Mouse (Mus musculus) spleen, adult 10 weeks (tissue): ENCODE results near the gene Olfr577. TPM values are rescaled to one million over a fixed set of nuclear protein-coding genes. Genes with fewer than 3 reads are reported as not detected.

Experiments
- polyA plus RNA-seq: library from polyadenylated mRNA; stranded (reverse); fragments of 350-450 nt; fragmentation: Illumina TruSeq; extraction: RNeasy Lipid Tissue Mini Kit (QIAGEN cat#74804); gene quantifications from one replicate; pipeline ENCODE4 v1.2.3, GENCODE M21; 2015; ENCODE audit warnings: low replicate concordance; ENCODE audit not compliant: insufficient read depth

The Olfr577 gene
- not detected for polyA plus RNA-seq

GRCm38 (mm10) chr7:102975843-102976242 lies at the start of gene Olfr577:
Gene Olfr577 (minus strand): TSS chr7:102975943.

GRCm38 (mm10) chr7:102989224-102989623 lies 13.5 kb upstream of the Olfr577 start, which contains the start of gene Olfr578:
Gene Olfr578 (minus strand): TSS chr7:102989324.

GRCm38 (mm10) chr7:102962360-102962759 lies 13.4 kb downstream of the Olfr577 start, which contains the start of gene Olfr576:
Gene Olfr576 (plus strand): TSS chr7:102962660.

GRCm38 (mm10) chr7:102958593-102958992 lies 17.1 kb downstream of the Olfr577 start, which contains the start of gene Olfr575:
Gene Olfr575 (minus strand): TSS chr7:102958775.

GRCm38 (mm10) chr7:102948167-102948566 lies 27.6 kb downstream of the Olfr577 start, which contains the start of gene Olfr574:
Gene Olfr574 (plus strand): TSS chr7:102948467.

GRCm38 (mm10) chr7:102942475-102942874 lies 33.3 kb downstream of the Olfr577 start, which contains the start of gene Olfr573-ps1:
Gene Olfr573-ps1 (minus strand): TSS chr7:102942575.

GRCm38 (mm10) chr7:102924109-102924508 lies 51.6 kb downstream of the Olfr577 start, which contains the start of gene Olfr572:
Gene Olfr572 (plus strand): TSS chr7:102924409.

Other genes starting within 250 kb of the Olfr577 start
- gene Olfr559, start 248.5 kb downstream of the Olfr577 start, polyA plus RNA-seq, result not detected
- gene Olfr560, start 216.6 kb downstream of the Olfr577 start, polyA plus RNA-seq, result not detected
- 0.35 TPM for gene Olfr78, start 216.5 kb downstream of the Olfr577 start, polyA plus RNA-seq
- gene Olfr561, start 204.7 kb downstream of the Olfr577 start, polyA plus RNA-seq, result not detected
- not detected for gene Olfr564, start 172.5 kb downstream of the Olfr577 start, polyA plus RNA-seq
- gene Olfr566, start 117.2 kb downstream of the Olfr577 start, polyA plus RNA-seq, result not detected
- gene Olfr568, start 98.8 kb downstream of the Olfr577 start, polyA plus RNA-seq, result not detected
- gene Olfr569, start 85.1 kb downstream of the Olfr577 start, polyA plus RNA-seq, result not detected
- not detected for gene Olfr570, start 81.4 kb downstream of the Olfr577 start, polyA plus RNA-seq
- not detected for gene Olfr571, start 58.4 kb downstream of the Olfr577 start, polyA plus RNA-seq
- not detected for gene Olfr572, start 51.5 kb downstream of the Olfr577 start, polyA plus RNA-seq
- gene Olfr573-ps1, start 33.4 kb downstream of the Olfr577 start, polyA plus RNA-seq, result not detected
- not detected for gene Olfr574, start 27.5 kb downstream of the Olfr577 start, polyA plus RNA-seq
- gene Olfr575, start 17.2 kb downstream of the Olfr577 start, polyA plus RNA-seq, result not detected
- not detected for gene Olfr576, start 13.3 kb downstream of the Olfr577 start, polyA plus RNA-seq
- not detected for gene Olfr578, start 13.4 kb upstream of the Olfr577 start, polyA plus RNA-seq
- gene Olfr582, start 62.1 kb upstream of the Olfr577 start, polyA plus RNA-seq, result not detected
- not detected for gene Olfr583, start 75.4 kb upstream of the Olfr577 start, polyA plus RNA-seq
- gene Olfr584, start 105.9 kb upstream of the Olfr577 start, polyA plus RNA-seq, result not detected
- gene Olfr585, start 121.8 kb upstream of the Olfr577 start, polyA plus RNA-seq, result not detected
- gene Olfr586, start 149.7 kb upstream of the Olfr577 start, polyA plus RNA-seq, result not detected
- gene Olfr588-ps1, start 164.9 kb upstream of the Olfr577 start, polyA plus RNA-seq, result not detected
- gene Olfr589, start 180.4 kb upstream of the Olfr577 start, polyA plus RNA-seq, result not detected
- gene Olfr591, start 202.4 kb upstream of the Olfr577 start, polyA plus RNA-seq, result not detected
- not detected for gene Olfr592, start 208.9 kb upstream of the Olfr577 start, polyA plus RNA-seq
- gene Olfr593, start 235.9 kb upstream of the Olfr577 start, polyA plus RNA-seq, result not detected
- not detected for gene Olfr594, start 241.1 kb upstream of the Olfr577 start, polyA plus RNA-seq